Mouse (Mus musculus): ENCODE data around the gene Isl1. TPM values are rescaled to one million over a fixed set of nuclear protein-coding genes. Genes with fewer than 3 reads are reported as not detected.

Isl1 gene
- total RNA-seq, 2 experiments from 2014 or later: 0.55 to 0.81 TPM

DNA sequence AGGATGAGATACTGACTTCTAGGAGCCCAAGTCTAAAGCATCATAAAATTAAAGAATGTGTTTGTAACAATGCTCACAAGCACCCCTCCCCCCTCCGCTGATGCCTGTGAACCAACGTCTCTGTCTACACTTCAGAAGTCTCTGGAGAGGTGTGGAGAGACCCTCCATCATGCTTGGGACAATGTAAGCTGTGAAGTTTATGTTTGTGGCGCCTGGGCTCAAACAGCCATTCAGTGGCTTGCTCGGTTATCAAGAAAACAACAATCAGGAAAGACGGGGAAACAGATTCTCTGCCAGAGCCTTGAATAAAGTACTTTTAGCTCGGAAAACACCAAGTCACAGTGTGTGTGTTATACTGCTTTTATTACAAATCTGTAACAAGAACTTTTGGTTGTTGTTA lies 14.8 kb downstream of the Isl1 start:
- DNase-seq: no peak

DNA sequence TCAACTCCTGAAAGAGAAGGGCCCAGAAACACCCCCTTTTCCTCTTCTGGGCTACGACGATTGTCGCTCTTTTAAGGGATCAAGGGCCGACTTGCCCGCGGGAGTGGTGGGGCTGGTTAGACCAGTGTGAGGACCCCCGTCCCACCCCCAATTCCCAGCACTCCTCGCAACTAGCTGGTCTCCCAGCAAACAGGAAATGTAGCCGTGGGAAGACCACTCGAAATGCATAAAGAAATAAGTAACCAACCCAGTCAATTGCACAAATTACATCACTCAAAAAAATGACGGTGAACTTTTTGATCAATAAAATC lies 15.4 kb downstream of the Isl1 start:
- DNase-seq: no peak

DNA sequence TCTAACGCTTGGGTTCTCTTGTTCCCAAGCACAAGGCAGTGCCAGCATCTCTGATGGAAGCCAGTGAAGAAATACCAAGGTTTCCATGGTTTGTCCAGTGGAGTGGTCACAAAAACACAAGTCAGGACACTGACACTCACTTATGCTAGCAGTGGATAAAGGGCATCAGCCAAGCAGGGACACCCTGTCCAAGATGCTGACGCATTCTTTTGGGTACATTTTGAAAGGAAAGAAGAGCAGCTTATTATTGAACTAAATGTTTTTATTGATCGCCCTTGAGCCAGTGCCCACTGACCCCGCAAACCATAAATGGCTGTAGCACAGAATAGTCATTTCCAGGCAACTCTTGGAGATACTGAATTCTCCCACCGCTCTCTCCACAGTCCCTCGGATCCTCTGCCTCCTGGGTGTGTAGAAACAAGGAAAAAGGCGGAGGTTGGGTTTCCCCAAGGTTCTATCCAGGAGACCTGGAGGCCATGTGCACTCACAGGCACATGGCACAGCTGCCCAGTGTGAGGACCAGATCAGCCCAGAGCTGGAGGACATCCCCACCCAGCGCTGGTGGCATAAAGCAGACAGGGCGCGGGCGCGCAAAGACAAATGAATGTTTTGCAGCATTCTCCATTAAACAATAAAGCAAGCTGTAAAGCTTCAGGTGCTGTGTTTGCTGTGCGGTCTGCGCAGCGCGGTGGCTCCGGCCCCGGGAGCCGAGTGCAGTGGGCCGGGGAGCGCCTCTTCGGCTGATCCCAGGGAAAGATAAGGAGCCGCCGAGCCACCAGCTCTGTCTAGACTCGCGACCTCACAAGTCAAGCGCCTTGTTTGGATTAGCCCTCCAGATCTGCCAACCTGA lies 16.0 kb downstream of the Isl1 start:
- DNase-seq: no peak

DNA sequence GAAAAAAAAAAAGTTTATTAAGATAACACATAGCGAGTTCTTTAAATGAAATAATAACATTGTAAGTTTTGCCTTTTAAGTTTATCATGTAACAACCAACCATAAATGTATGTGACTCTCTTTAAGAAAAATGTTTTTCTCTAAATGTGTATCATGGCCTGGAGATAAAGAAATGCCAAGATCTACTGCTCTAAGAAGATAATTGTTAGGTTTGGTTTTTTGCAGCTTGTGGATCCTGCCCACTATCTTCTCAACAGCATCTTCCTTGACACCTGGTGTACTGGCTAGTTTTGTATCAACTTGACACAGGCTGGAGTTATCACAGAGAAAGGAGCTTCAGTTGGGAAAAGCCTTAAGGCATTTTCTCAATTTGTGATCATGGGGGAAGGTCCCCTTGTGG lies 19.8 kb downstream of the Isl1 start:
- no peak for DNase-seq

DNA sequence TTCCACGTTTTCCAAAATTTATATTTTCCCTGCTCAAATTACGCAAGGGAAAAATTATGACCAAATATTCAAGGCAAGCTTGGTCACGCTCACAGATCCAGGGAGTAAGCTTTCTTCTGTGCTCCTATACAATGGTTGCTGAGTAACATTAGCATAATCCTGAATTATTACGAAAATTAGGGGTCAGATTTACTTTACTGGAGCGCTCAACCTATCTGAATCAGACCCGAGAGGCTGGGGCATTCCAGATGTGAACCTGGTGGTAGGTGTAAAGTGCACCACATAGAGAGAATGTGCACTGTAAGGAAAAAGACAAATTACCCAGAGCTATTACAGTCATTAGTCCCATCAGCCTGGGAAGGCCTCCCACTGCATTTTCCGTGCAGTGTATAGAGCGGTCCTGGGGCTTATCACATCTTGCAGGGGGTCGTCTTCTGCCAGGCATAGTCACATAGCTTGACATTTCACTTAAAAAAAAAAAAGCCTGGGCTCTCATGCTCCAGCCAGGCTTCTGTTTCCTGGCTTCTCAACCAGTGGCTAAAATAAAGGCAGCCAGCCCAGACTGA lies 30.2 kb downstream of the Isl1 start:
- DNase-seq: no peak

All from heart, postnatal 4 days (tissue).